In the genomic region with DNA sequence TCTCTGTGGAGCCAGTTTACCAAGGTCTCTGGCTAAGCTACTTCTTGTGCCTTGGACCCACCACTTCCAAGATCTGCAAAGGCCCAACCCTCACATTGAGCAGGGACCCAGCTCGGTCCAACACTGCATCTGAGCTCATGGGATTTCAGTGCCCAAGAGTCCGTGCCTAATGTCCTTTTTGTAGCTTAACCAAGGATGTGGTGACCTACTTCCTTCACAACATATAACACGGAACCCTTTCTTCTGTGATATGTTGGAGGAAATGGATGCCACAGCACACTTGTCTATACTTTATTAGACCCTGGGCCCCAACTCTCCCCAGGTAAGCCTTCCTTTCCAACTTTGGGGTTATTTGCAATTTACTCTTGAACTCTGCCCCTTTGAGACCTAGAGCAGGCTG, we compare ENCODE assay signal across 20 mouse cellular contexts.
"Had no signal": no experiment of that assay in that cellular context is flagged by ENCODE, and none has a peak within 500 bp of the region (broad histone marks: within the 10 kb centered on the region; RNA-seq: fewer than 3 reads in every experiment).

No protein-coding gene starts in this region.

- H3K4me3 ChIP-seq: kidney, embryonic 15.5 days; limb, embryonic 12.5 days; limb, embryonic 15.5 days; lung, embryonic 15.5 days; midbrain, embryonic 13.5 days; neural tube, embryonic 13.5 days; stomach, embryonic 15.5 days had no signal

- H3K9me3 ChIP-seq: kidney, embryonic 15.5 days; limb, embryonic 12.5 days; limb, embryonic 15.5 days; lung, embryonic 15.5 days; midbrain, embryonic 13.5 days; neural tube, embryonic 13.5 days; stomach, embryonic 15.5 days had no signal

- H3K4me1 ChIP-seq: kidney, embryonic 15.5 days; limb, embryonic 12.5 days; limb, embryonic 15.5 days; lung, embryonic 15.5 days; midbrain, embryonic 13.5 days; neural tube, embryonic 13.5 days; stomach, embryonic 15.5 days had no signal

- H3K4me2 ChIP-seq: kidney, embryonic 15.5 days; limb, embryonic 12.5 days; limb, embryonic 15.5 days; liver, embryonic 11.5 days; lung, embryonic 15.5 days; midbrain, embryonic 13.5 days; neural tube, embryonic 13.5 days; stomach, embryonic 15.5 days had no signal

- H3K36me3 ChIP-seq: kidney, embryonic 15.5 days; limb, embryonic 12.5 days; limb, embryonic 15.5 days; lung, embryonic 15.5 days; midbrain, embryonic 13.5 days; neural tube, embryonic 13.5 days; stomach, embryonic 15.5 days had no signal

- H3K9ac ChIP-seq: kidney, embryonic 15.5 days; limb, embryonic 12.5 days; limb, embryonic 15.5 days; liver, embryonic 14.5 days; liver, postnatal 0 days; lung, embryonic 15.5 days; midbrain, embryonic 13.5 days; neural tube, embryonic 13.5 days; stomach, embryonic 15.5 days had no signal

- ATAC-seq: liver, postnatal 0 days; midbrain, embryonic 13.5 days; midbrain, embryonic 16.5 days had no signal

- DNase-seq: kidney, adult 11 months; kidney, adult 8-10 months; kidney, postnatal 10 days; kidney, postnatal 36 days; layer of hippocampus, postnatal 36 days; left cerebral cortex, postnatal 4 days; liver, postnatal 0 days; lung, postnatal 10 days; lung, postnatal 36 days; thymus, postnatal 25 days had no signal

- H3K27ac ChIP-seq: kidney, embryonic 15.5 days; limb, embryonic 12.5 days; limb, embryonic 15.5 days; liver, embryonic 14.5 days; lung, embryonic 15.5 days; midbrain, embryonic 13.5 days; neural tube, embryonic 13.5 days; stomach, embryonic 15.5 days had no signal

- H3K27me3 ChIP-seq: kidney, embryonic 15.5 days; limb, embryonic 12.5 days; limb, embryonic 15.5 days; lung, embryonic 15.5 days; midbrain, embryonic 13.5 days; neural tube, embryonic 13.5 days; stomach, embryonic 15.5 days had no signal
